Mouse (Mus musculus) liver, embryonic 14.5 days (tissue): ENCODE data around the gene R3hdm2.

Experiments
- CTCF ChIP-seq: IDR thresholded peaks from 2 replicates; pipeline ENCODE4 v1.5.1; 2016; ENCODE audit warnings: antibody characterized with exemption, low read depth, control low read depth
- EP300 ChIP-seq: IDR thresholded peaks from 2 replicates; pipeline ENCODE4 v1.6.1; 2016; ENCODE audit warnings: antibody characterized with exemption, low read depth

DNA sequence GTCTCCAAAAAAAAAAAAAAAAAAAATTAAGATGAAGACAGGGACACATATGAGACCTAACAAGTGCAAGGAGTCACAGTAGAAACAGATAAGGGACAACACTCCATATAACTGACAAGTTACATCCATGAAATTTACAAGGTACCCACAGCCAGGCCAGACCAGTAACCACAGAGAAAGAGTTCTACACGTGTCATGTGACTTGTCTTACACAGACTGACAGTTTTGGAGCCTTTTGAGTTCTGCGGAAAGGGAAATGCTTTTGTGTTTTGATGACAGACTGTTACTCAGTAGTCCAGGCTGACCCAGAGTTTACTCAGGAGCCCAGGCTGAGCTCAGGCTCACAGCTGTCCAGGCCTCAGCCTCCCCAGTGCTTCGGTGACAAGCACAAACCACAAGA, 37.1 kb upstream of the R3hdm2 start:
- TF ChIP-seq CTCF, result no peak
- TF ChIP-seq EP300, result no peak
